Mouse (Mus musculus): ENCODE measurements at regions not wholly inside any gene's neighbourhood (a gene's known extent, or its start where the extent isn't known, plus 50 kb on each side); places are given as distances from the start of the nearest gene placed in this dataset.
"Not testable (repeated sequence)": the region's sequence is repeated elsewhere in the genome, so short reads cannot be mapped to it uniquely, and the experiment has no call there.

DNA sequence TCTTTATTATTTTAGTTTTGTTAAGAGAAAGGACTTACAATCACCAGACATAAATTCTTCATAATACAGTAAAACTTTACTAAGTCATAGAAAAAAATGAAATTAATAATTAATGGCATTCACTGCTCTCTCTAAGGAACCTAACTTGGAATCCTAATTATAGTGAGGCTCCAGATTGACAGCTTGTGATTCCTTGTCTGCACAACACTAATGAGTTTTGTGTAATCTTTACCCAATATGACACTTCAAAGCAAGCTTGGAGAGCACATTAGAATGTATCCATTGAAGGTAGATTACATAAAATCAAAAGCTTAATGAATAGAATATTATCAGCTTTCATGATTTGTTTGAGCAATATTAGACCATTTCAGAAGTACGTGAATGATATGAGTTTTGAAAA lies 1914.7 kb downstream of the Efna5 start:
- in situ Hi-C loops (cut with MboI, MseI): no loop called here

DNA sequence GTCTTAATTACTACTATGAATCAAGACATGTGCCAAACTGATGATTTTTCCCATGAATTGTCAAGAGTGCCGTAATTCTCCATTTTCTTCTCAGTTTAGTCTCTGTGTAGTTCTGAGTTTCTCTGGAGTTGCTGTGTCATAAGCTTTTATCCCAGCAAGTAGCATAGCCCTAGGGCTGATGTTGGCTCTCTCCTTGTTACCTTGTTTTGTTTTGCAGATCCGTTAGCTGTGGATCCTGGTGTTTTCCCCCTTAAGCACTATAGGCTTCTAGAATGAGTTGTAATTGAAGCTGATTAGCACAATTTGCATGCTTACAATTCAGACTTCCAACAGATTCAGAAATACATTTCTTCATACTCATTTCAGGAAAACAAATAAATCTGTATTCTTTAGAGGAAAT lies 1915.5 kb downstream of the Efna5 start:
- in situ Hi-C loops (cut with MboI, MseI): no loop called here

GRCm38 (mm10) chr17:60951464-60951863 lies 1929.7 kb downstream of the Efna5 start:
- in situ Hi-C loops (cut with MboI, MseI): no loop called here

DNA sequence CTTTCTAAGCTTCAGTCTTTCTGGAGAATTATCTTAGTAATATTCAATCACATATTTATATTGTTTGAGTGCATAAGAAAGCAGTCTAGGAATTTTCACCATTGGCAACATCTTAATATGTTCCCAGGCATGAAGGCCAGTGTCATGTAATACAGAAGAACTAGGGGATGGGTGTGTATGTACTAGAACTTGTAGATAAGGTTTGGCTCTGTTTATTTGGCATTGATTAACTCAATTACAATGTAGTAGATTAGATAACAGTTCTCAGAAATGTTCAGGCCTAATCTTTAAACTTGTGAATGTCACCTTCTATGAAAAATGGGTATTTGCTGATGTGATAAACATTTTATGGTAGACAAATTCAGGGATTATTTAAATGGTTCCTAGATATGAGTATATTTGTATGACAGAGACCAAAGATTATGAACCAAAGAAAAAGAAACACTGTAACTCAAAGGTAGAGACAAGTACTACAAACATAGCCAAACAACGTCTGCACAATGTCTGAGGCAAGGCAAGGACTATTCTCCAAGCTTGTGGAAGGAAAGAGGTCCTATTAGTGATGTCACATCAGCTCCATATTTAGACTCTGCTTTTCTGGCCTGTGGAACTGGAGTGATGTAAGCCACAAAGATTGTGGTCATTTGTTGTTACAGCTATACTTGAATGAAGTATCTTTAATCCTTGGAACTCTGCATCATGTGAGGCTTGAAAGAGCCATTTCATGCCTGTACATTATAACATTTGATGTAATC lies 1924.8 kb upstream of the Nudt12 start:
- in situ Hi-C loops (cut with MboI, MseI): no loop called here

DNA sequence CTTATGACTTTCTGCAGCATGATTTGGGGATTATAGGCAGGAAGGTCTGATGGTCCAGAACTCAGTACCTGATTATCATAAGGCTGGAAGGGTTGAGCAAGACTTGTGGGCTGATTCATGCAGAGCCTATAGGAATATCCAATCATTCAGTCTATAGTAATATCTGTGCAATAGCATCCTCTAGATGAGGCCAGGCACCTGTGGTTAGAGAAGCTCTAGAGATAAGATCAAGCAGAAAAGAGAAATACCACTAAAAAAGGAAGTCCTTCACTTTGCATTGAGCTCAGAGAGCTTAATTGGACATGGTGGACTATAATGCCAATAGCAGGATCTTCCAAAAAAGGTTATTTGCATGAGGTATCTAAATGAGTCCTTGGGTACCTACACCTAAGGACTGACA lies 1921.1 kb upstream of the Nudt12 start:
- in situ Hi-C loops (cut with MboI, MseI): no loop called here

DNA sequence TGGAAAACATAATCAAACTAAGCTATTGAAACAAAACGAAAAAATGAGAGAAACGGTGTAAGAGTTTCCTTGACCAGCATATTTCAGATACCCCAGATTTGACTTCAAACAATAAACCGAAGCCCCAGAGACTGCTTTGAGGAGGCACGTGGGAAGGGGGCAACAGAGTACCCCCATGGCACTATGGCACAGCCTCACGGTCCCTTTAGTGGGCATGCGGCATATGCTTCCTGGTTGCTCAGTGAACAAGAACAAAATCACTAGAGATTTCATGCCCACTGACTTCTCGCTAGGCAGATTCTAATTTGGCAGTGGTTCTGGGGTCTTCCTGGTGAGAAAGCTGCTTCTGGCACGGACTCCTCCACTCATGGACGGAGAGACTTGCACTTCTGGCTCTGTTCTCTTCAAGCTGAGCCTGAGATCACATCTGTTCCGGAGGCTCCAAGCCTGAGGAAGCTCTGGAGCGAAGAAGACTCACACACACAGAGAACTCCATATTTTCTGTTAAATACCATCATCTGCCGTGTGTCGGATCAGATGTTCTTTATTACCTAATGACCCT lies 1912.7 kb upstream of the Nudt12 start:
- in situ Hi-C loops (cut with MboI, MseI): no loop called here

GRCm38 (mm10) chr17:60882721-60883120 lies 1869.5 kb upstream of the Nudt12 start:
- in situ Hi-C loops (cut with MboI, MseI): not testable (repeated sequence)

DNA sequence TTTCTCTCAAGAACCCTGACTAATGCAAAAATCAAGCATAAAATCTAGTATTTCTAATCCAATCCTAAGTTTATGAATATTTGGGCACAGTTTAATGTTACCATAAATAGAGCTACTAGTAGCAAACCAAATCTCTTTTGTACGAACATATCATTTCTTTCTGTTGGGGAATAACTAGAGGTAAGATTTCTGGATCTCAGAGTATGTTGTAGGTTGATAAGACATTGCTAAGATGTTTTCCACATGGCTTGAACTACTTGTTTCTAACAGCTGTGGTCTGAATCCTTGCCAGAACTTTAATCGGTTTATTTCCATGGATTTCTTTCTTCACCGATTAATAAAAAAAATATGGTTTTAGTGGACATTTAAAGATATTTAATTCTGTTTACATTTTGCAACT lies 1844.3 kb upstream of the Nudt12 start:
- in situ Hi-C loops (cut with MboI, MseI): no loop called here

- in situ Hi-C loops (cut with MboI, MseI): no loop called here
These were observed 1841.5 kb upstream of the Nudt12 start for GRCm38 (mm10) chr17:60854659-60855058.

- in situ Hi-C loops (cut with MboI, MseI): not testable (repeated sequence)
These were observed 1825.6 kb upstream of the Nudt12 start for GRCm38 (mm10) chr17:60838794-60839193.

DNA sequence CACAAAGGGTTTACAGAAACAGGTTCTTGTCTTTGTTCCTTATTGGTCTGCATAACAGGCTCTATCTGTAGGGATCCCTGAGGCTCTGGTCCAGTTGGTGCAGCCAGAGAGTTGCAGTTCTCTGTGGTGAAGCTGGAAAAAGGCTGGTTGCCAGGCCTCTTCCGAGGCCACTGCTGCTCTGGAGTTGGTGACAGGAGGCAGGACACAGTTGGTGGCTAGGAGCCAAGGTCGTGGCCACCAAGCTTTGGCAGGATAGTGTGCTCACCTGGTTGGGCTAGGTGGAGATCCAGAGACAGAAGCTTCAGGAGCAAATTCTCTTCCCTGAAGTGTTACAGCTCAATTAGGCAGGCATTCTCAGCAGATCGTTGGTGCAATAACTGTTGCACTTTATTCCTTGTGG lies 1819.4 kb upstream of the Nudt12 start:
- in situ Hi-C loops (cut with MboI, MseI): no loop called here

GRCm38 (mm10) chr17:60830498-60830897 lies 1817.3 kb upstream of the Nudt12 start:
- in situ Hi-C loops (cut with MboI, MseI): no loop called here

- in situ Hi-C loops (cut with MboI, MseI): no loop called here
These were observed 1791.7 kb upstream of the Nudt12 start for GRCm38 (mm10) chr17:60804715-60805449.

DNA sequence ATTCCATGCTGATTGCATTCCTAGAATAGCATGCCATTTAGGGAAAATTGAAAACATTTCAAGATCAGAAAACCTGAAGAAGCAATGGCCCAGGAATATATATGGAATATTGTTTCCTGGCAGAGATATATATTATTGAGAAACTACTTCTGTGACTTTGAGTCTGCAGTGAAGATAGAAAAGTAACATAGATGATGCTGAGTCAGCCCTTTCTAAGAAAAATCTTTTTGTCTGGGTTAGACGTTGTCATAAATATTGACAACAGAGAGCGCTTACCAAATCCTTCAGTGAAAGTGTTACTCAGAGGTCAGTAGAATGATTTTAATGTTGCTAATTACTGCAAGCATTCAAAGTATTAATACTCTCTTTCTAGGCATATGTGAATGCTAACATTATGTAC lies 1749.1 kb upstream of the Nudt12 start:
- in situ Hi-C loops (cut with MboI, MseI): no loop called here

DNA sequence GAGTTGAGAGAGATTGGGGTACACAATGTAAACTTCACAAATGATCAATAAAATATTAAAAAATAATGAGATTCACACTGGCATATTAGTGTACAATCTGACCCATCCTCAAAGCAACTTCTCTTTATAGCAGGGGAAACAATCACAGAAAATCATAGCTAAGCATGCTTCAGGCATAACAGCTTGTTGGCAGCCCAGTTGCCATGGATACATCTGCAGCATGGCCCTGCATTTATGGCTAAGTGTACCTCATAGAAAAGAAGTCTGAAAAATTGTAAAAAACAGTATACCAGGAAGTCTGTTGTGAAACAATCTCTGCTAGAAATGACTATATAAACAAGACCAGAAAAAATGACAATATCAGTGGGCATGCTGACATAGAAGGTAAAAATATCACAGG lies 1747.9 kb upstream of the Nudt12 start:
- in situ Hi-C loops (cut with MboI, MseI): no loop called here

DNA sequence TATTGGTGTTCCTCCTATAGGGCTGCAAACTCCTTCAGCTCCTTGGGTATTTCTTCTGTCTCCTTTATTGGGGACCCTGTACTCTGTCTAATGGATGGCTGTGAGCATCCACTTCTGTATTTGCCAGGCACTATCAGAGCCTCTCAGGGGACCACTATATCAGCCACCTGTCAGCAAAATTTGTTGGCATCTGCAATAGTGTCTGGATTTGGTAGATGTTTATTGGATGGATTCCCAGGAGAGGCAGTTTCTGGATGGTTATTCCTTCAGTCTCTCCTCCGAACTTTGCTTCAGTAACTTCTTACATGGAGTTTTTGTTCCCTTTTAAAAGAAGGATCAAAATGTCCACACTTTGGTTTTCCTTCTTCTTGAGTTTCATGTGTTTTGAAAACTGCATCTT lies 1729.7 kb upstream of the Nudt12 start:
- in situ Hi-C loops (cut with MboI, MseI): loop anchor here (25.0 kb wide), 1 partner anchor 444 kb away; no protein-coding TSS in a partner anchor

DNA sequence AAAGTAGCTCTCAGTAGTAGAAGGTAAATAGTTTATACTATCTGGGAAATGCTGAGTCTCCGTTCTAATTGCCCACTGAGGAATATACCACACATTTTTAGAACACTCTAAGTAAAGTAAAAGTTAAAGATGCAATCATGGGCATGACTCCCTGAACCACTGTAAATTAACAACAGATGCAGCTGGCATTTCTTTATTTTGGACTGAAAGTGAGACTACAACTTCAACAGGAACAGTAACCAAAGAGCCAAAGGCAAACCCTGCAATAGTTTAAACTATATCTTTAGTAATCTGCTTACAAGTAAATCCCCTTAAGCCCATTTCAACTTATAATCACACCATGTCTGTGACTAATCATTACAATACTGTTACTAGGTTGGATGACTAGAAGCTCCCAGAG lies 1725.0 kb upstream of the Nudt12 start:
- in situ Hi-C loops (cut with MboI, MseI): loop anchor here (25.0 kb wide), 1 partner anchor 449 kb away; no protein-coding TSS in a partner anchor

DNA sequence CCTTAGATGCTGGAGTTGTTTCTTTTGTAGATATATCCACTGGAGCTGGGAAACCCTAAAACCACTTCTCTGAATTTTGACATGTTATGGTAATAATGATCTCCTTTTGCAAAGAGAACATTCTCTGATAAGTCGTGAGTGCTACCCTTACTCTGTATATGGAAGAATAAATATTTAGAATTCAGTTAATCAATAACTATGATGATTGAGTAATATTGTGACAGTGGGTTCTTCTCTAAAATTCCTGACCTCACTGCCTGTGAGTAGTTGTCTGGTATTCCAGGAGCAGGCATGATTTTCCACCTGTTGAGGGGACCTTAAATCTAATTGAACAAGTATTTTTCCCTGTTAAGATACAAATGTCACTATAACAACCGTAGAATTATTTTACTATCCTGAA lies 1707.0 kb upstream of the Nudt12 start:
- in situ Hi-C loops (cut with MboI, MseI): no loop called here

- in situ Hi-C loops (cut with MboI, MseI): no loop called here
These were observed 1704.9 kb upstream of the Nudt12 start for GRCm38 (mm10) chr17:60717931-60718621.

- in situ Hi-C loops (cut with MboI, MseI): no loop called here
These were observed 1704.3 kb upstream of the Nudt12 start for GRCm38 (mm10) chr17:60717494-60717893.

All from T-helper 2 cell (primary cell).